Mouse (Mus musculus) olfactory bulb, adult 2 months (tissue): ENCODE results near the gene Serpinb1c.

Experiments
- CTCF ChIP-seq: fragments of 200-500 bp; IDR thresholded peaks from 2 replicates; pipeline ENCODE4 v1.5.1; 2012; ENCODE audit warnings: low read depth, mild to moderate bottlenecking, low read length, moderate library complexity; ENCODE audit not compliant: insufficient read depth
- POLR2A ChIP-seq: fragments of 200-500 bp; IDR thresholded peaks from 2 replicates; pipeline ENCODE4 v1.6.1; 2012; ENCODE audit warnings: mild to moderate bottlenecking, low read depth, low read length, moderate library complexity; ENCODE audit not compliant: insufficient read depth

DNA sequence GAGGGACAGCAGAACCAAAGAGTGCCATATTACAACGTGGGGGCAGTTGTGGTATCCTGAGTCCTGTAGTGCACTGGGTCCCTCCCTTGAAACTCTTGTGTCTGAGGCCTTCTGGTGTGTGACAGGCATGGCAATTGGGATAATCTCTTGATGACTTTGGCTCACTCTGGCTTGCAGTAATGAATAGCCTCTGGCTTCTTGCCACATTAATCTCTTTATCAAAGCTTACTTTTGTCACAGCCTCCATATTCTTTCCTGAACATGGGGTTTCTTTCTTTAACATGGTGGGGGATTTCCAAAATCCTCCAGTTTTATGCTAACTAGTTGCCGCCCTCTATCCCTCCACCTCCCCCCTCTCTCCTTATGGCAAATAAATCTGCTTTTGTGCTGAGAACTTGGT, 44.9 kb downstream of the Serpinb1c start:
- no peak for TF ChIP-seq POLR2A
- no peak for TF ChIP-seq CTCF
